Mouse (Mus musculus): ENCODE measurements at regions not wholly inside any gene's neighbourhood (a gene's known extent, or its start where the extent isn't known, plus 50 kb on each side); places are given as distances from the start of the nearest gene placed in this dataset.

- TF ChIP-seq CTCF (IDR thresholded peaks at IDR 0.05; ENCODE audit: control insufficient read depth, insufficient read depth, insufficient replicate concordance, low read depth, low read length) (no peak), POLR2A (IDR thresholded peaks at IDR 0.05; ENCODE audit: control insufficient read depth, low read depth, low read length) (no peak)
These were observed 784.2 kb downstream of the Gsdmc2 start for GRCm38 (mm10) chr15:63060826-63061225.

Data from testis, adult 2 months (tissue).